Mouse (Mus musculus): ENCODE data around the gene Rilpl1.
A peak's percentile ranks its signal among the peaks of the same experiment; 100 is the strongest.
"Not testable (repeated sequence)": the region's sequence is repeated elsewhere in the genome, so short reads cannot be mapped to it uniquely, and the experiment has no call there.

Rilpl1 gene

GRCm38 (mm10) chr5:124530655-124531582 lies at the start of gene Rilpl1:
Gene Rilpl1 (minus strand): TSS chr5:124531391.
- DNase-seq (ENCODE audit: low read depth, low spot score): peak; percentile 89

- DNase-seq (ENCODE audit: low read depth, low spot score): peak; percentile 96
Observed at GRCm38 (mm10) chr5:124578633-124579317, 47.6 kb upstream of the Rilpl1 start, which contains the start of the genes Eif2b1 and Gtf2h3. Gene Eif2b1 (minus strand): TSS chr5:124579131. Gene Gtf2h3 (plus strand): TSS chr5:124579140.

- DNase-seq (ENCODE audit: low read depth, low spot score): no peak
Observed at GRCm38 (mm10) chr5:124575467-124575866, 44.3 kb upstream of the Rilpl1 start.

- no peak for DNase-seq (ENCODE audit: low read depth, low spot score)
Observed at GRCm38 (mm10) chr5:124571068-124571467, 39.9 kb upstream of the Rilpl1 start.

- no peak for DNase-seq (ENCODE audit: low read depth, low spot score)
Observed at GRCm38 (mm10) chr5:124555145-124555544, 24.0 kb upstream of the Rilpl1 start.

GRCm38 (mm10) chr5:124553607-124554006 lies 22.4 kb upstream of the Rilpl1 start:
- DNase-seq (ENCODE audit: low read depth, low spot score): no peak

GRCm38 (mm10) chr5:124552558-124553307 lies 21.5 kb upstream of the Rilpl1 start, which contains the start of gene Ddx55:
Gene Ddx55 (plus strand): TSS chr5:124552864.
- DNase-seq (ENCODE audit: low read depth, low spot score): peak; percentile 94

GRCm38 (mm10) chr5:124552094-124552472 lies 20.9 kb upstream of the Rilpl1 start:
- DNase-seq (ENCODE audit: low read depth, low spot score): no peak

GRCm38 (mm10) chr5:124551349-124552093 lies 20.3 kb upstream of the Rilpl1 start:
- not testable (repeated sequence) for DNase-seq (ENCODE audit: low read depth, low spot score)

- not testable (repeated sequence) for DNase-seq (ENCODE audit: low read depth, low spot score)
Observed at GRCm38 (mm10) chr5:124550737-124551136, 19.5 kb upstream of the Rilpl1 start.

- DNase-seq (ENCODE audit: low read depth, low spot score): no peak
Observed at GRCm38 (mm10) chr5:124541602-124541973, 10.4 kb upstream of the Rilpl1 start.

- no peak for DNase-seq (ENCODE audit: low read depth, low spot score)
Observed at GRCm38 (mm10) chr5:124540905-124541601, 9.9 kb upstream of the Rilpl1 start.

- DNase-seq (ENCODE audit: low read depth, low spot score): peak; percentile 97
Observed at GRCm38 (mm10) chr5:124540383-124540786, 9.2 kb upstream of the Rilpl1 start, which contains the start of gene Tmed2. Gene Tmed2 (plus strand): TSS chr5:124540695.

- no peak for DNase-seq (ENCODE audit: low read depth, low spot score)
Observed at GRCm38 (mm10) chr5:124539905-124540304, 8.7 kb upstream of the Rilpl1 start.

- no peak for DNase-seq (ENCODE audit: low read depth, low spot score)
Observed at GRCm38 (mm10) chr5:124538813-124539792, 7.9 kb upstream of the Rilpl1 start.

GRCm38 (mm10) chr5:124536776-124537175 lies 5.6 kb upstream of the Rilpl1 start:
- DNase-seq (ENCODE audit: low read depth, low spot score): no peak

GRCm38 (mm10) chr5:124535016-124535415 lies 3.8 kb upstream of the Rilpl1 start:
- DNase-seq (ENCODE audit: low read depth, low spot score): no peak

GRCm38 (mm10) chr5:124532451-124532850 lies 1.3 kb upstream of the Rilpl1 start:
- no peak for DNase-seq (ENCODE audit: low read depth, low spot score)

- DNase-seq (ENCODE audit: low read depth, low spot score): no peak
Observed at GRCm38 (mm10) chr5:124531583-124531930, 366 bp upstream of the Rilpl1 start.
